Mouse (Mus musculus) thymus, postnatal 4 days (tissue): Measurements from ENCODE around the gene Sigirr.

Source experiments
- DNase-seq: peaks from one replicate; pipeline ENCODE4 v3.0.0; 2021

The Sigirr gene

GRCm38 (mm10) chr7:141058601-141059341 lies 41.6 kb downstream of the Sigirr start:
- no peak for DNase-seq

DNA sequence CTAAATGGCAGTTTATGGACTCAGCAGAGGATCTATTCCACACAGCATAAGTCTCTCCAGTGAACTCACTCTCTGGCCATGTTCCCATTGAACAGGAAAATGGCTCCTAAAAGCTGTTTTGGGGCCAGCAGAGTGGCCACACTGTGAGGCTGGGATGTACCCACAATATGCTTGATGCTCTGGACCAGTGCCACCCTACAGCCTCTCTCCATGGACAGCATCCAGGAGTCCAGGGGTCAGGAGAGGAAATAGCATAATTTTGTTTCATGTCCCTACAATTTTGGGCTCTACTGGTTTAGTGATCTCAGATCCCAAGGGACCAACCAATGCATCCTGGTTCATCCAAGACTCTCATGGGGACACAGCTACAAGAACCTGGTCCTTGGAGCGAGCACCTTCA lies 42.8 kb downstream of the Sigirr start:
- DNase-seq, result no peak

DNA sequence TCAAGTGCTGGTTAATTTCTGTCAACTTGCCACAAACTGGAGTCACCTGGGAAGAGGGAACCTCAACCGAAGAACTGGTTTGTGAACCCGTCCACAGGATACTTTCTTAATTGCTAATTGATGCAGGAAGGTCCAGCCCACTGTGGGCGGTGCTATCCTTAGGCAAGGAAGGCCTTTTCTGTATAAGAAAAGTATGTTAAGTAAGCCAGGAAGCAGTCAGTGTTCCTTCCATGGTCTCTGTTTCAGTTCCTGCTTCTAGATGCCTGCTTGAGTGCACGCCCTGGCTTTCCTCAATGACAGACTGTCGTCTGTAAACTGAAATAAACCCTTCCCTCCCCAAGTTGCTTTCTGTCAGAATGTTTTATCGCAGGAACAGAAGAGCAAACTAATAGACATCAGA lies 43.4 kb downstream of the Sigirr start:
- DNase-seq, result no peak

DNA sequence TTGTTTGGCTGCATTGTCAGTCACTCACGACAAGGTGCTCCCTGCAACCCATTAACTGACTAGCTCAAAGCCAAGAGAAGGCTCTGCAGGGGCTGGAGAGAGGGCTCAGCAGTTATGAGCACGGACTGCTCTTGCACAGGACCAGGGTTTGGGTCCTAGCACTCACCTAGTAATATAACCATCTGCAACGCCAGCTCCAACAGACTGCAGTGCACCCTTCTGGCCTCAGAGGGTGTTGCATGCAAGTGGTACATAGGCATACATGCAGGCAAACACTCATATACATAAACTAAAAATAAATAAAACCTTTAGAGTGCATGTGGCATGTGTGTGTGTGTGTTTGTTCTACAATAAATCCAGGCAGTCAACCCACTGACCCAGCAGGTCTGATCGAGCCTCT lies 44.6 kb downstream of the Sigirr start:
- DNase-seq, result no peak

- DNase-seq, result no peak
These were observed 48.0 kb downstream of the Sigirr start for GRCm38 (mm10) chr7:141052421-141052820.

DNA sequence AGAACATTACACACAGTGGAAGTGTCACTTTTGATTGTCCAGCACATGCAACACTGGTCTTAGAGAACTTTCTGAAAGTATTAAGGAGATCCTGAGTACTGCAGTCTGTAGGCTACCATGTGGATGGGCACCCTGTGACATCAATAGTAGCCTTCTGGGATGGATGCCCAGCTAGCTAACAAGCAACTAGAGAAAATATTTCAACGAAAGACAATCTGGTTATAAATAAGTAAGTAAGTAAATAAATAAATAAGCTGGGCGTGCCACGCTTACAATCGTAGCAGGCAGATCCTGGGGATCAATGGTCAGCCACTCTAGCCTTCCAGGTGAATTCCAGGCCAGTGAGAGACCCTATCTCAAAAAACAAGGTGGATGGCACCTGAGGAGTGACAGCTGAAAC lies 48.4 kb downstream of the Sigirr start:
- DNase-seq, result no peak

- no peak for DNase-seq
These were observed 49.2 kb downstream of the Sigirr start for GRCm38 (mm10) chr7:141051060-141051685.

DNA sequence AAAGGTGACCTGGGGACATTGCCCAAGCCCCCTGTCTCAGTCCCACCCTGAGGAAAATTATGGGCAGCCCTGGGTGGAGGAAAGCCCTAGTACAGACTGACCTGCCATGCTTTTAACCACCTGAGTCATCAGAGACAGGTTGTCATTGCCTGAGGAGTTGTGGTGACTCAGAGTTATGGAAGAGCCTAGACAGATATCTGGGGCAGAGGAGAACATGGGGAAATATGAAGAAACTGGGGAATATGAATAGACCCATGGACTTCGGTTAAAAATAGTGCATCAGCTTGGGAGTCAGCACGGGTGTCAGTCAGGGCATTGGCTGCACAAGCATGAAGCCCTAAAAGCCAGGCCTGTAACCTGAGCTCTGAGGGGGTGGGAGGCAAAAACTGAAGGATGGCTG lies 51.0 kb downstream of the Sigirr start:
- DNase-seq, result no peak

GRCm38 (mm10) chr7:141048226-141049218 lies 51.9 kb downstream of the Sigirr start:
- DNase-seq, result peak; percentile 94

DNA sequence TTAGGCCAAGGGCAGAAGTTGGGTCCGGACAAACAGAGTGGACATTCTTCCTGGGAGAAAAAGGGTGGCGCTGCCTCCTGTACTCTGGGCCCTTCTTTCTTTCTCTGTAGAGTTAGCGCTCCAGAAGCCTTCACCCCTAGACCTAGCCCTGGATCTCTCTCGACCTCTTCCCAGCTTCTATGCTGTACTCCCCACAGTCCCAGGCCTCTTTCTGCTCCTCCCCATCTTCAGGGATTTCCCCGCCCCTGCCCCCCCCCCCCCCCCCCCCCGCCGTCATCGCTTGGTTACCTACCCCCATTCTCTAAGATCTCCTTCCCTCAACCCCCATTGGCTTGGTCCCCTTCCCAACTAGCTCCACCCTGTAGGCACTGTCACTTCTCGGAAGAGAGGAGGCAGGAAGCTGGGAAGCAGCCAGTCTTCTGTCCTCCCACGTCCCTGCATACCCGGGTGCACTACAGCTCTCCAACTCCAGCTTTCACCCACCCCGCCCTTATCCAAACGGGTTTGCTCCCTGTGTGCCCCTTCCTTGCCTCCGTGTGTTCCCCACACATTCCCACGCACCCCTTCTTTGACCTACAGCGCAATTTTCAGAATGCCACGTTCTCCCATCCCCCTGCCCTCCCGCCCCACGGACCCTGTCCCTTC lies 52.7 kb downstream of the Sigirr start:
- no peak for DNase-seq

GRCm38 (mm10) chr7:141046931-141047580 lies 53.3 kb downstream of the Sigirr start:
- DNase-seq, result no peak

DNA sequence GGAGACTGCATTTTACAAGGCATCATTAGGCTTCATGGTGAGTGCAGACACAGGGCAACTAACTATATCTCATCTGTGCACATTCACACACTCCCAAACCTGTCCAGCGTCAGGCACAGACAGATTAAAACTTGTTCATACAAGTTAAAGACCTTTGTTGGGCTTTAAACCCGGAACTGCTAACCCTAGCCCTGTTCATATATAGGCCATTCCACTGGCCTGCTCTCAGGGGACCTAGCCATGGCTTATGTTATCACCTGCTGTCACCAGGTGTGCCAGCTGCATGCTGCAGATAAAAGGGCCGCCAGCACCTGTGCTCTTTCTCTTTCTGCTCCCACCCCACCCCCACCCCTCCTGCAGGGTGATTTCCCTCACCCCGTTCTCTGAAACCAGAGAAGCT lies 57.8 kb downstream of the Sigirr start:
- DNase-seq, result no peak

DNA sequence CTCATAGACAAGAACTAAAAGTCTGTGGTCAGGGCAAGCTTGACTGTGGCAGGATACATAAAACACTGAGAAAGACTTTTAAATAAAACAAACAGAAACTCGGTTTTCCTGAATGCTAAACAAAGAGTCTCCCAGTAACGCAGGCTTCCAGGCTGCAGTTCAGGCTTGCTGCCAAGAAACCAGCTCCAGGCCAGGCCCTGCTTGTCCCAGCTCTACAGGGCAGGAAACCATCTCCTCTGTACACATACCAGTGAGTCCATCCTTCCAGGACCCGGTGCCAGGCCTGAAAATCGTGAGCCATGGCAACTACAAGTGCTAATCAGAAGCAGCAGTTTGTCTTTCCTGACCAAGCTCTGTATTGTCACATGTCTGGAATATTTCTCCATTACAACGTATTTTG lies 58.7 kb downstream of the Sigirr start:
- no peak for DNase-seq
